Mouse (Mus musculus) left cerebral cortex, postnatal 25 days (tissue): ENCODE measurements at regions not wholly inside any gene's neighbourhood (a gene's known extent, or its start where the extent isn't known, plus 50 kb on each side); places are given as distances from the start of the nearest gene placed in this dataset.

Experiments used
- DNase-seq, 2 experiments: peaks; one replicate each; pipeline ENCODE4 v3.0.0; 2022; ENCODE audit warnings: low spot score in 2 of 2, mixed read lengths in 1 of 2
- intact Hi-C: fragments of 180-260 bp; cut with DNase I; formaldehyde crosslinking; loops from one replicate; pipeline ENCODE4 v1.15.1; 2025

- intact Hi-C loops = loop anchor here (2.0 to 10.0 kb wide), 2 partner anchors 428 to 992 kb away; no protein-coding TSS in a partner anchor
- no peak for DNase-seq
Observed at GRCm38 (mm10) chr4:102657244-102657643, 83.9 kb upstream of the Sgip1 start.

- DNase-seq = no peak
- intact Hi-C loops = loop anchor here (10.0 kb wide), 1 partner anchor 994 kb away; no protein-coding TSS in a partner anchor
Observed at GRCm38 (mm10) chr4:102658578-102658977, 82.5 kb upstream of the Sgip1 start.

- DNase-seq = no peak
- intact Hi-C loops = no loop called here
Observed at GRCm38 (mm10) chr4:102663617-102664016, 77.5 kb upstream of the Sgip1 start.

GRCm38 (mm10) chr4:102682190-102682589 lies 58.9 kb upstream of the Sgip1 start:
- intact Hi-C loops = no loop called here

GRCm38 (mm10) chr4:102685045-102685444 lies 56.1 kb upstream of the Sgip1 start:
- intact Hi-C loops = no loop called here
- no peak for DNase-seq

More at GRCm38 (mm10) chr4:102682190-102682589, 58.9 kb upstream of the Sgip1 start:
- peak in 1 of 2 experiments; percentile 23 for DNase-seq

- no peak for DNase-seq
- intact Hi-C loops = no loop called here
Observed at GRCm38 (mm10) chr4:102688378-102688777, 52.7 kb upstream of the Sgip1 start.
